Mouse (Mus musculus): ENCODE results near the gene Nbl1.

Gene Nbl1

GRCm38 (mm10) chr4:139092356-139093195 lies at the start of gene Nbl1:
TSS of gene Nbl1 (minus strand) at chr4:139092993.
- no peak for DNase-seq (ENCODE audit: low read depth, low spot score)

GRCm38 (mm10) chr4:139141785-139142184 lies 49.0 kb upstream of the Nbl1 start:
- no peak for DNase-seq (ENCODE audit: low read depth, low spot score)

- DNase-seq (ENCODE audit: low read depth, low spot score): peak; percentile 19
Measured at GRCm38 (mm10) chr4:139140267-139140666, 47.5 kb upstream of the Nbl1 start.

GRCm38 (mm10) chr4:139136011-139136410 lies 43.2 kb upstream of the Nbl1 start:
- DNase-seq (ENCODE audit: low read depth, low spot score): no peak

GRCm38 (mm10) chr4:139133109-139133508 lies 40.3 kb upstream of the Nbl1 start:
- DNase-seq (ENCODE audit: low read depth, low spot score): no peak

- no peak for DNase-seq (ENCODE audit: low read depth, low spot score)
Measured at GRCm38 (mm10) chr4:139131858-139132672, 39.3 kb upstream of the Nbl1 start.

- peak; percentile 97 for DNase-seq (ENCODE audit: low read depth, low spot score)
Measured at GRCm38 (mm10) chr4:139130701-139131549, 38.1 kb upstream of the Nbl1 start, which contains the start of gene Minos1. TSS of gene Minos1 (minus strand) at chr4:139131113.

- DNase-seq (ENCODE audit: low read depth, low spot score): peak; percentile 67
Measured at GRCm38 (mm10) chr4:139129806-139130700, 37.3 kb upstream of the Nbl1 start.

GRCm38 (mm10) chr4:139126475-139126874 lies 33.7 kb upstream of the Nbl1 start:
- DNase-seq (ENCODE audit: low read depth, low spot score): no peak

GRCm38 (mm10) chr4:139124940-139125339 lies 32.1 kb upstream of the Nbl1 start:
- no peak for DNase-seq (ENCODE audit: low read depth, low spot score)

- DNase-seq (ENCODE audit: low read depth, low spot score): no peak
Measured at GRCm38 (mm10) chr4:139122557-139122956, 29.8 kb upstream of the Nbl1 start.

GRCm38 (mm10) chr4:139120998-139121397 lies 28.2 kb upstream of the Nbl1 start:
- no peak for DNase-seq (ENCODE audit: low read depth, low spot score)

- DNase-seq (ENCODE audit: low read depth, low spot score): no peak
Measured at GRCm38 (mm10) chr4:139120281-139120814, 27.6 kb upstream of the Nbl1 start.

- DNase-seq (ENCODE audit: low read depth, low spot score): no peak
Measured at GRCm38 (mm10) chr4:139116356-139117063, 23.7 kb upstream of the Nbl1 start.

GRCm38 (mm10) chr4:139115721-139116120 lies 22.9 kb upstream of the Nbl1 start:
- DNase-seq (ENCODE audit: low read depth, low spot score): no peak

GRCm38 (mm10) chr4:139112482-139112881 lies 19.7 kb upstream of the Nbl1 start:
- DNase-seq (ENCODE audit: low read depth, low spot score): no peak

- no peak for DNase-seq (ENCODE audit: low read depth, low spot score)
Measured at GRCm38 (mm10) chr4:139111421-139111820, 18.6 kb upstream of the Nbl1 start.

- no peak for DNase-seq (ENCODE audit: low read depth, low spot score)
Measured at GRCm38 (mm10) chr4:139110858-139111257, 18.1 kb upstream of the Nbl1 start.

GRCm38 (mm10) chr4:139105453-139105852 lies 12.7 kb upstream of the Nbl1 start:
- no peak for DNase-seq (ENCODE audit: low read depth, low spot score)

GRCm38 (mm10) chr4:139101546-139101945 lies 8.8 kb upstream of the Nbl1 start:
- DNase-seq (ENCODE audit: low read depth, low spot score): no peak

Measured in CD4-positive helper T cell, adult 2 months (primary cell).